Mouse (Mus musculus) CD4-positive helper T cell, adult 2 months (primary cell): ENCODE measurements around the gene Sult5a1.

Experiments
- DNase-seq: peaks from one replicate; pipeline ENCODE4 v3.0.0-alpha.2; 2012; ENCODE audit warnings: low read depth, missing footprints, low spot score

Sult5a1 gene

DNA sequence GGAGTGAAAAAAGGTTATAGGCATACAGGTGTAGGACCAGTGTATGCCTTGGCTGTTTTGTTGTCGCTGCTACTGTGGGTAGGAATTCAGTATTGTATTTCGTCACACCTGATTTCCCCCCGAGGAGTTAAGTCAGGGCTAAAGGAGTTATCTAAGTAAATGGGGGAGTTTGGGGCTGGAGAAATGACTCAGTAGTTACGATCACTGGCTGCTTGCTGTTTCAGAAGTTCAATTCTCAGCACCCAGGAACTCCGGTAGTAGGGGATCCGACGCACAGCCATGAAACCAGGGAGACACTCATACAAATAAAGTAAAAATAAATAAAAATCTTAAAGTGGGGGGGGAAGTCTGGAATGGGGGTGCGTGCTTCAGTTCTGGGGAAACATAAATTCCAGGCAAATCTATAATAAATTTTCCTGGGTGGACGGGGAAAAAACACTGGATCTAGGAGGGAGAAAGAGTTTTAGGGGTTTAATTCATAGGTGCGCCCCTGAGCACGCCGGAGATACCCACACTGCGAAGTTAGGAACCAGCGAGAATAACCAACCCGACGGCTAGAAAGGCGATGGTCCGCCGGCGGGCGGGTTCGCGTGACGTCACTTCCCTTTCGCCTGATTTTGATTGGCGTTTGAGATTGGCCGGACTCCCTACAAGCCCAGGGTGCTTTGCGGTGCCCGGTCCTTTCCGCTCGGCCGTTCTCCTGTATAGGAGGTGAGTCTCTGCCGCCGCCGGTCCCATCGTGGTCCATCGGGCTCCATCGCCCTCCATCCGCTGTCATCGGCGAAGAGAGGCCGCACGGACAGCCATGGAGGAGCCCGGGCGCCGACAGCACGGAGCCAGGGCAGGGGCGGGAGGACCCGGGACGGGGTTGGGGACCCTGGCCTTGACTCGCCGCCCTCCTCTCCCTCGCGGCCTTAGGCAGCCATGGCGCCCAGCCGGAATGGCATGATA is 56.1 kb downstream of the Sult5a1 start, which contains the start of gene Rpl13:
Gene Rpl13, plus strand, starts transcription at position 616 of the 951 bp plus-strand sequence.
- DNase-seq, result peak; percentile 89

DNA sequence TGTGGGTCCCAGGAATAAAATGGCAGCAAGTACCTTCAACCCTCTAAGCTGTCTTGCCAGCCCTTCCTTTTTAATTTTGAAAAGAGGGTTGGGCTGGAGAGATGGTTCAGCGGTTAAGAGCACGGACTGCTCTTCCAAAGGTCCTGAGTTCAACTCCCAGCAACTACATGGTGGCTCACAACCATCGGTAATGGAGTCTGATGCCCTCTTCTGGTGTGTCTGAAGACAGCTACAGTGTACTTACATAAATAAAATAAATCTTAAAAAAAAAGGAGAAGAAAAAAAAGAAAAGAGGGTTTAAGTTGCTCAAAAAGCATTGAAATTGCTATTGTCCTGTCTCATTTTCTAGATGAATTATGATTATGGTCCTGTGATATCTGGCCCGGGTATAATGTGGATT is 56.9 kb downstream of the Sult5a1 start:
- no peak for DNase-seq

DNA sequence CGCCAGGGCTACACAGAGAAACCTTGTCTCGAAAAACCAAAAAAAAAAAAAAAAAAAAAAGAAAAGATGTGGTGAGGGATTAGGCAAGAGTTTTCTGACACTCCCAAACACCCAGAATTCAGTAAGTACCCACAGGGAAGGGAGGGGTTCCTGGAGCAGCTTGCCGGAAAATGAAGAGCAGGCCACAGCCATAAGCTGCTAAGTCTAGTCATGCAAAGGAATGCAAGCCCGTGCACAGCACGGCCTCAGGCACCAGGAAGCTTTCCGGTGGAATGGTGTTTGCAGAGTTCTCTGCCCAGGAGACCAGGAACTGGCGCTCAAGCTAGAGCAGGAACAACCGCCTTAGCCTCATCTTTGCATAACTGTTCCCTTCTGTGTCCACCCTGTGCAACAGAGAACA is 57.8 kb downstream of the Sult5a1 start:
- no peak for DNase-seq

DNA sequence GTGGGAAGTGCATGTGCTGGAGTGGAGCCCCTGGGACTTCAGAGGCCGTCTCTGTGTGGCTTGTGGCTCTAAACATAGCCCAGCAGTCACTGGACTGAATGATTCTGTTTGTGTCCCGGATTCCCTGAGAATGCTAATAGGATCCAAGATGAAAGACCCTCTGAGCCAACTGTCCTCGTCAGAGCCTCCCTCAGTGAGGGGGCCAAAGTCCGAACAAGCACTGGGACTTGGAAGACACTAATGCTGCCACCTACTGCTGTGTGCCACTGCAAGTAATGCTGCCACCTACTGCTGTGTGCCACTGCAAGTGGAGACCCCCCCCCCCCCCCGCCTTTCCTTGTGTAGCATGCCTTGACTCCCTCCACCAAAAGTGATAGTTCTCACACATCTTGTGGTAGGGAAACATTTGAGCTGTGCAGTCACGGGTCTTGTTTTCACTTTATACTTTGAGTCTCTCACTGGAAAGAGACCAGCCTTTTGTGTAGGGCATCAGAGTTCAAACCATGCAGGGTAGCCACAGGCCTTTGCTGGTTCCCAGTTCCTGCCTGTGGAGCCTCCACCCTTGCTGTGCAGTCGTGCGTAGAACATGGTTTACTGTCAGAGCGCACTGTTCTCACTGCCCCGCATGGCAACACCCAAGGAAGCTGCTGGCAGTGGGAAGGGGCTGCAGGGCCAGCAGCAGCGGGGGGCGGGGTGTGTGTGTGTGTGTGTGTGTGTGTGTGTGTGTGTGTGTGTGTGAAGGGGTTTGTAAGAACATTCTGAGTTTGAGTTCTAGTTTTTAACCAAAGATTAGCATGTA is 60.1 kb downstream of the Sult5a1 start:
- DNase-seq, result no peak

DNA sequence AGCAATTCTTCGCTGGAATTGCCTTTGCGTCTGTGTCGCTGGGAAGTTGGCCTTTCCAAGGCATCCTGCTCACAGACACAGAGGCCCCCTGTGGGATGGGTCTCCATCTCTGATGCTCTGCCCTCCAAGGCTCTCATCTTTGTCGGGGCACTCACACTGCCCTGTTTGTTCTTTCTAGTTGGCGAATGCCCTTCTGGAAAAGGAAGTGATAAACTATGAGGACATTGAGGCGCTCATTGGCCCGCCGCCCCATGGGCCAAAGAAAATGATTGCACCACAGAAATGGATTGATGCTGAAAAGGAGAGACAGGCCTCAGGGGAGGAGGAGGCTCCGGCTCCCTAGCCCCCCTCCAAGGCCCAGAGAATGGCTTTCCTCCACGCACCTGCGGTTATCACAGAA is 60.9 kb downstream of the Sult5a1 start:
- DNase-seq, result no peak
